Mouse (Mus musculus) neutrophil, adult 5-6 weeks (primary cell): ENCODE results near the gene Ndufs4. TPM values are rescaled to one million over a fixed set of nuclear protein-coding genes. Genes with fewer than 3 reads are reported as not detected.
A peak's percentile ranks its signal among the peaks of the same experiment; 100 is the strongest.

Experiments used
- ATAC-seq: fragments of 151-379, 151-347 bp; 2 replicates; pipeline ENCODE4 v1.8.0; 2017; ENCODE audit warnings: mild to moderate bottlenecking, moderate TSS enrichment; ENCODE audit not compliant: insufficient number of reproducible peaks, poor library complexity, low FRiP score, severe bottlenecking; ENCODE audit errors: extremely low read depth
- total RNA-seq: library from RNA; stranded (forward); fragments of 200-1000 nt; gene quantifications from 2 replicates; pipeline ENCODE4 v1.2.3, GENCODE M21; 2017

Ndufs4 gene
- total RNA-seq: 55.5 and 91.0 TPM in 2 replicates

- ATAC-seq: no peak
These were observed at the start of gene Ndufs4 for GRCm38 (mm10) chr13:114388211-114388965. Gene Ndufs4, minus strand, starts transcription at chr13:114388258.

GRCm38 (mm10) chr13:114432491-114432890 is 44.4 kb upstream of the Ndufs4 start:
- ATAC-seq: no peak

GRCm38 (mm10) chr13:114425230-114425629 is 37.2 kb upstream of the Ndufs4 start:
- no peak for ATAC-seq

GRCm38 (mm10) chr13:114420235-114420634 is 32.2 kb upstream of the Ndufs4 start:
- no peak for ATAC-seq

- no peak for ATAC-seq
These were observed 31.3 kb upstream of the Ndufs4 start for GRCm38 (mm10) chr13:114419364-114419763.

- no peak for ATAC-seq
These were observed 24.3 kb upstream of the Ndufs4 start for GRCm38 (mm10) chr13:114412326-114412725.

- no peak for ATAC-seq
These were observed 18.8 kb upstream of the Ndufs4 start for GRCm38 (mm10) chr13:114406866-114407265.

- ATAC-seq: no peak
These were observed 18.4 kb upstream of the Ndufs4 start for GRCm38 (mm10) chr13:114406424-114406823.

- ATAC-seq: no peak
These were observed 17.1 kb upstream of the Ndufs4 start for GRCm38 (mm10) chr13:114405100-114405715.

- ATAC-seq: no peak
These were observed 10.8 kb upstream of the Ndufs4 start for GRCm38 (mm10) chr13:114398906-114399305.

GRCm38 (mm10) chr13:114397281-114397680 is 9.2 kb upstream of the Ndufs4 start:
- no peak for ATAC-seq

GRCm38 (mm10) chr13:114396863-114397262 is 8.8 kb upstream of the Ndufs4 start:
- no peak for ATAC-seq

GRCm38 (mm10) chr13:114394784-114395183 is 6.7 kb upstream of the Ndufs4 start:
- no peak for ATAC-seq

- ATAC-seq: no peak
These were observed 4.4 kb upstream of the Ndufs4 start for GRCm38 (mm10) chr13:114392501-114392900.

- ATAC-seq: peak; percentile 98
These were observed 412 bp downstream of the Ndufs4 start for GRCm38 (mm10) chr13:114387521-114388171.

- no peak for ATAC-seq
These were observed 977 bp downstream of the Ndufs4 start for GRCm38 (mm10) chr13:114387074-114387487.

- no peak for ATAC-seq
These were observed 11.5 kb downstream of the Ndufs4 start for GRCm38 (mm10) chr13:114376511-114376910.

- ATAC-seq: no peak
These were observed 26.0 kb downstream of the Ndufs4 start for GRCm38 (mm10) chr13:114362086-114362485.

GRCm38 (mm10) chr13:114351321-114351946 is 36.6 kb downstream of the Ndufs4 start:
- no peak for ATAC-seq
